8 mouse cellular contexts compared by ENCODE assay signal in the genomic region with DNA sequence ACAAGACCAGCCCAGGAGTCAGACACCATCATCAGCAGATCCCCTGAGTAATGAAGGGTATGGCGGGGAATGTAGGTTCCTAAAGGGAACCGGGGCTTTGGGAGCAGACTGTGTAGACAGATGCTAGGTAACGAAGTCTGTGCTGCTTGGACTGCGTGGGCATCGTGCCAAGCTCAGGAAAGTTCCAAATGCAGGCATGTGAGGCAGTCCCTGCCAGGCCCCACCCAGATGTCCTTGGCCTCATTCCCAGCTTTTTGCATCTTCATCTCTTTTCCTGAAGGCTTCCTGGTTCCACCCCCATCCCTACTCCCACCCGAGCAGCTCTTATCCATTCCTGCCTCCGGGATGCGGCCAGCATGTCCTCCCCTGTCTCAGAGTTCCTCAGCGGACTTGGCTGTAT. TPM values are rescaled to one million over a fixed set of nuclear protein-coding genes. Genes with fewer than 3 reads are reported as not detected.
DNase-seq lines count a peak whose midpoint lies in the region; ATAC-seq lines count a peak whose summit lies in the region.

No protein-coding gene starts in this region.

- peaks cover 12% of the 10 kb centered on the region; the same call in 1 of the 2 replicates for H3K4me1 ChIP-seq in forebrain, embryonic 14.5 days (ENCODE audit: control insufficient read depth, insufficient read depth, low read length)

- peak overlapping the region; percentile 73 for H3K27ac ChIP-seq in forebrain, embryonic 14.5 days (ENCODE audit: low read depth, low read length)

- H3K4me3 ChIP-seq in forebrain, embryonic 14.5 days (ENCODE audit: low read depth, low read length), result no peak overlapping the region

- no peak overlapping the region for H3K9ac ChIP-seq in forebrain, embryonic 14.5 days (ENCODE audit: low read length)

- intact Hi-C loops in heart, postnatal 14 days (cut with DNase I), result no loop called here

- H3K9me3 ChIP-seq in forebrain, embryonic 14.5 days (replicated peaks; ENCODE audit: control insufficient read depth, low read length), result no peaks in the 10 kb centered on the region

- H3K36me3 ChIP-seq in forebrain, embryonic 14.5 days (ENCODE audit: control insufficient read depth, insufficient read depth, low read length), result no peaks in the 10 kb centered on the region

- H3K4me2 ChIP-seq in forebrain, embryonic 14.5 days (ENCODE audit: low read length), result no peak overlapping the region

- 25% methylated on average over 9 of the region's 9 CpGs for WGBS in forebrain, embryonic 14.5 days

- 0 out of 2 replicates have a peak, but pooled peaks cover 4% of the 10 kb centered on the region for H3K27me3 ChIP-seq in forebrain, embryonic 14.5 days (replicated peaks; ENCODE audit: control insufficient read depth, insufficient read depth, low read length)

- peak; percentile 85 for ATAC-seq in forebrain, embryonic 14.5 days

- peak; percentile 28 for DNase-seq in urinary bladder, postnatal 25 days (ENCODE audit: low spot score)
- no peak for DNase-seq in urinary bladder, postnatal 10 days (ENCODE audit: low spot score)
- peak; percentile 95 for DNase-seq in forebrain, embryonic 14.5 days (ENCODE audit: low spot score)
- peak; percentile 82 to 83 for DNase-seq in heart, postnatal 14 days
- peak; percentile 87 to 88 for DNase-seq in layer of hippocampus, postnatal 10 days (ENCODE audit: low spot score in 2 of 2)
- DNase-seq in lung, postnatal 14 days, result peak; percentile 74
- DNase-seq in urinary bladder, postnatal 4 days (ENCODE audit: low spot score in 2 of 2), result peak; percentile 74 to 77
- DNase-seq in T-cell, adult 2 months (ENCODE audit: low spot score), result no peak

RNA-seq across cellular contexts. Expression of a gene that starts 6.5 kb away (rescaled TPM):
- 289 and 315 TPM in 2 replicates for polyA plus RNA-seq in forebrain, embryonic 14.5 days (2014; fragmentation: Nextera tagmentation; extraction: Ambion mirVana)
- 10 to 100 TPM; 77.7 to 82.2 TPM for total RNA-seq in heart, postnatal 14 days (2021)
- 100 to 1,000 TPM; 190 to 192 TPM for total RNA-seq in layer of hippocampus, postnatal 10 days (2021)

Comparison
In these comparisons a context has a peak if more than half of its experiments do, and no peak if none do; other contexts are left out.
1. DNase-seq: peak in urinary bladder, postnatal 25 days (single experiment), forebrain, embryonic 14.5 days (single experiment), heart, postnatal 14 days (2 of 2), layer of hippocampus, postnatal 10 days (2 of 2), lung, postnatal 14 days (single experiment) and urinary bladder, postnatal 4 days (2 of 2); none in urinary bladder, postnatal 10 days (single experiment) and T-cell, adult 2 months (single experiment).